Mouse (Mus musculus) hindbrain, embryonic 12.5 days (tissue): ENCODE data around the gene Grin2b. TPM values are rescaled to one million over a fixed set of nuclear protein-coding genes. Genes with fewer than 3 reads are reported as not detected.
"Not testable (repeated sequence)": the region's sequence is repeated elsewhere in the genome, so short reads cannot be mapped to it uniquely, and the experiment has no call there.

Source experiments
- ATAC-seq: fragments of 200-750 bp; cut with Nextera tagmentation; 2 replicates; pipeline ENCODE4 v1.8.0; 2017; ENCODE audit warnings: moderate TSS enrichment; ENCODE audit not compliant: low FRiP score
- H3K27ac ChIP-seq: fragments of 300-500 bp; sonication (generic); 2 replicates; pipeline ENCODE4 v1.5.1; 2016; ENCODE audit warnings: mild to moderate bottlenecking
- H3K27me3 ChIP-seq: fragments of 300-500 bp; sonication (generic); 2 replicates; pipeline ENCODE4 v1.6.1; 2016; ENCODE audit warnings: mild to moderate bottlenecking
- H3K36me3 ChIP-seq: fragments of 300-500 bp; sonication (generic); 2 replicates; pipeline ENCODE4 v1.6.1; 2016; ENCODE audit warnings: mild to moderate bottlenecking
- H3K4me1 ChIP-seq: fragments of 300-500 bp; sonication (generic); 2 replicates; pipeline ENCODE4 v1.6.1; 2016
- H3K4me2 ChIP-seq: fragments of 300-500 bp; sonication (generic); replicated peaks from 2 replicates; pipeline ENCODE4 v1.6.1; 2016; ENCODE audit warnings: mild to moderate bottlenecking
- H3K4me3 ChIP-seq: fragments of 300-500 bp; sonication (generic); 2 replicates; pipeline ENCODE4 v1.5.1; 2016; ENCODE audit warnings: mild to moderate bottlenecking
- H3K9ac ChIP-seq: fragments of 300-500 bp; sonication (generic); 2 replicates; pipeline ENCODE4 v1.6.1; 2016; ENCODE audit warnings: mild to moderate bottlenecking, moderate library complexity
- H3K9me3 ChIP-seq: fragments of 300-500 bp; sonication (generic); replicated peaks from 2 replicates; pipeline ENCODE4 v1.6.1; 2016; ENCODE audit warnings: mild to moderate bottlenecking
- WGBS: fragments of 180-500 bp; shearing (Covaris S2); methylation state at CpG from one replicate; pipeline ENCODE4 v1.1.7; 2016; 5-methylcytosine and 5-hydroxymethylcytosine counted together
- microRNA-seq: library from miRNA; unstranded; fragments of <30 nt; microRNA quantifications from one replicate; pipeline ENCODE4, GENCODE M21; 2017
- polyA plus RNA-seq: library from polyadenylated mRNA; unstranded; fragments of >200 nt; fragmentation: Nextera tagmentation; extraction: Ambion mirVana; gene quantifications from 2 replicates; pipeline ENCODE4 v1.2.1, GENCODE M21; 2016

The Grin2b gene
- polyA plus RNA-seq, 1 experiment from 2014 or later = 10.0 TPM

DNA sequence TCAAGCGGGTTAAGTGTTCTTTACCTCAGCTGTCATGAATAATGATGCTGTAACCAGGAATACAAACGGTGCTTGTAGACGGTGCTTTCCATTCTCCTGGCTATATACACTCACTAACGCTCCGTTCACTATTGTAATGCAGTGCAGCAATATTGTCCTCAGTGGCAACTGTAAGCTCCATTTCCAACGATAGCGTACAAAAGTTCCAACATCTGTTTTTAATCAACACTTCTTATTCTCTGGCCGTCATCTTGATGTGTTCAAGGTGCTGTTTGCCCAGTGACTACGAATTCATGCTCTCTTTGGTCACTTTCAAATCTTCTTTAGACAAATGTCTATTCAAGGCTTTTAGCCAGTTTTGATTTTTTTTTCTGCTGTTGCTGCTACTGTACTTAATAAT is 480.8 kb downstream of the Grin2b start:
- ATAC-seq = no peak
- H3K9ac ChIP-seq = no peak overlapping the region
- no peak overlapping the region for H3K27ac ChIP-seq
- WGBS = 71% methylated on average over 9 of the region's 9 CpGs
- H3K36me3 ChIP-seq = no peaks in the 10 kb centered on the region
- H3K9me3 ChIP-seq = peaks cover 8% of the 10 kb centered on the region; the same call in 1 of the 2 replicates
- no peak overlapping the region for H3K4me2 ChIP-seq
- no peak overlapping the region for H3K4me3 ChIP-seq
- no peaks in the 10 kb centered on the region for H3K4me1 ChIP-seq
- no peaks in the 10 kb centered on the region for H3K27me3 ChIP-seq

DNA sequence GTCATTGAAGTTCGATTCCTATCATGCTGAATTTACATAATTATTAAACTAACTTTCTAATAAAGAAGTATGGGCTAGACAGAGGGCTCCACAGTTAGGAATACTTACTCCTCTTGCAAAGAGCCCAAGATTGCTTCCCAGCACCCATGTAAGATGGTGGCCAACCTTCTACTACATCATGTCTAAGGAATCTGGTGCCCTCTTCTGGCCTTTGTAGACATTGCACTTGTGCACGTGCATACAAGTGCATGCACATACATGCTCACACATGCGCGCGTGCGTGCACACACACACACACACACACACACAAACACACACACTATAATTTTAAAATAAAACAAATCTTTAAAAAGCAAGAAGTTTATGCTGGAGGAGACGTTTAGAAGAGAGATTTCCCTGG is 481.8 kb downstream of the Grin2b start:
- H3K9ac ChIP-seq = no peak overlapping the region
- no peaks in the 10 kb centered on the region for H3K4me1 ChIP-seq
- no peak overlapping the region for H3K4me3 ChIP-seq
- no peaks in the 10 kb centered on the region for H3K36me3 ChIP-seq
- ATAC-seq = no peak
- 89% methylated on average over 7 of the region's 7 CpGs for WGBS
- peaks cover 8% of the 10 kb centered on the region; the same call in 1 of the 2 replicates for H3K9me3 ChIP-seq
- H3K27me3 ChIP-seq = no peaks in the 10 kb centered on the region
- H3K27ac ChIP-seq = no peak overlapping the region
- no peak overlapping the region for H3K4me2 ChIP-seq

DNA sequence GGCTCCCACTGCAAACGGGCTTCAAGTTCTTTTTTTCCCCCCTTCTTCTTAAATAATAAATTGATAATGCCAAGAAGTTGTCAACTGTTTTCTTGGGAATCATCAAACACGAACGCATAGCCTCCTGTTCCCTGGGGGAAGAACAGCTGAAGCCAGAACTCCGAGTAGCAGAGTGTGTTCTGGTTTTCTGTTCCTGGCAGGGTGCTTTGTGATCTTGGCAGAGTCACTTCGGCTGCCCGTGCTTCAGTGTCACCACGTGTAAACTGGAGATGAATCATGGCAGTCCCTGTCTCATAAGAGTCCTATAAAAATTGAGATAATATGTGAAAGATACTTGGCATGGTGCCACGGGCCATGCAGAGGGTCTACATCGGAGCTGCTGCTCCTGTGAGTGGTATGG is 485.4 kb downstream of the Grin2b start:
- no peaks in the 10 kb centered on the region for H3K36me3 ChIP-seq
- 0 out of 2 replicates have a peak, but pooled peaks cover 4% of the 10 kb centered on the region for H3K9me3 ChIP-seq
- H3K4me2 ChIP-seq = no peak overlapping the region
- no peaks in the 10 kb centered on the region for H3K4me1 ChIP-seq
- no peak overlapping the region for H3K4me3 ChIP-seq
- no peak overlapping the region for H3K9ac ChIP-seq
- no peak overlapping the region for H3K27ac ChIP-seq
- ATAC-seq = no peak
- 84% methylated on average over 9 of the region's 9 CpGs for WGBS
- no peaks in the 10 kb centered on the region for H3K27me3 ChIP-seq

- no peaks in the 10 kb centered on the region for H3K36me3 ChIP-seq
- 62% methylated on average over 2 of the region's 2 CpGs for WGBS
- H3K27ac ChIP-seq = no peak overlapping the region
- H3K4me3 ChIP-seq = no peak overlapping the region
- H3K27me3 ChIP-seq = no peaks in the 10 kb centered on the region
- no peak overlapping the region for H3K4me2 ChIP-seq
- ATAC-seq = no peak
- H3K9me3 ChIP-seq = no peaks in the 10 kb centered on the region
- H3K9ac ChIP-seq = no peak overlapping the region
- no peaks in the 10 kb centered on the region for H3K4me1 ChIP-seq
These were observed 489.1 kb downstream of the Grin2b start for GRCm38 (mm10) chr6:135684206-135684605.

- not testable (repeated sequence) for H3K4me2 ChIP-seq, H3K36me3 ChIP-seq, H3K27me3 ChIP-seq, H3K27ac ChIP-seq, ATAC-seq, H3K4me3 ChIP-seq, H3K9ac ChIP-seq, H3K9me3 ChIP-seq, H3K4me1 ChIP-seq
- 86% methylated on average over 4 of the region's 4 CpGs for WGBS
These were observed 491.9 kb downstream of the Grin2b start for GRCm38 (mm10) chr6:135681423-135681822.

- no peak overlapping the region for H3K4me3 ChIP-seq
- ATAC-seq = no peak
- no peak overlapping the region for H3K27ac ChIP-seq
- WGBS = 82% methylated on average over 14 of the region's 14 CpGs
- H3K36me3 ChIP-seq = no peaks in the 10 kb centered on the region
- H3K4me1 ChIP-seq = no peaks in the 10 kb centered on the region
- no peak overlapping the region for H3K4me2 ChIP-seq
- no peak overlapping the region for H3K9ac ChIP-seq
- H3K27me3 ChIP-seq = no peaks in the 10 kb centered on the region
- no peaks in the 10 kb centered on the region for H3K9me3 ChIP-seq
These were observed 493.1 kb downstream of the Grin2b start for GRCm38 (mm10) chr6:135680105-135680710.

DNA sequence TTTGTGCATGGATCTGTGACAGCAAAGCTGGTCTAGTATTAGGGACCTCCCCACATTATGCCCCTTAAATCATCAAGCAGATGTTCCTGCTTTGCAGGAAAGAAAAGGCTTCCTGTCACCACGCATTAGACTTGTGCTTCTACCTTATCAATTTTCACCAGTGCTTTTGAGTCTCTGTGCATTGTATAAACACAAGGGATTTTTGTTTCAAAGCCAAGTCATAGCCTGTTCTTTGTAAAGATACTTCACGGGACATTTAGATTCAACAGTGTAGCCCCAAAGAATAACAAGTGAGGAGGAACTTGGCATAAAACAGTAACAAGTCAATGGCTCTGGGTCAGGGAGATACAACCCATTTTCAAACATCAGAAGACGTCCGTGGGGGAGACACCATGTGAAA is 498.9 kb downstream of the Grin2b start:
- Histone ChIP-seq H3K36me3 (no peaks in the 10 kb centered on the region), H3K27me3 (no peaks in the 10 kb centered on the region), H3K4me1 (no peaks in the 10 kb centered on the region), H3K27ac (no peak overlapping the region), H3K4me2 (no peak overlapping the region), H3K9me3 (peaks cover 6% of the 10 kb centered on the region; the same call in 1 of the 2 replicates), H3K4me3 (no peak overlapping the region), H3K9ac (no peak overlapping the region)
- no peak for ATAC-seq
- 34% methylated on average over 4 of the region's 4 CpGs for WGBS

GRCm38 (mm10) chr6:135672003-135672402 is 501.3 kb downstream of the Grin2b start:
- no peak for ATAC-seq
- Histone ChIP-seq H3K9ac (no peak overlapping the region), H3K27ac (no peak overlapping the region), H3K4me2 (no peak overlapping the region), H3K9me3 (peaks cover 6% of the 10 kb centered on the region; the same call in 1 of the 2 replicates), H3K36me3 (no peaks in the 10 kb centered on the region), H3K27me3 (no peaks in the 10 kb centered on the region), H3K4me3 (no peak overlapping the region), H3K4me1 (no peaks in the 10 kb centered on the region)

Small RNA genes within 50 kb of the gene (microRNA-seq; reads per million reads assigned to microRNA genes)
- gene Gm22892 = not detected

Other genes starting within 250 kb of the Grin2b start
- not detected in 2 replicates for gene Gm8994, start 154.0 kb upstream of the Grin2b start, polyA plus RNA-seq
- gene E330021D16Rik, start 242.1 kb upstream of the Grin2b start, polyA plus RNA-seq = not detected in 2 replicates